Mouse (Mus musculus): Measurements from ENCODE around the gene Rpl27. TPM values are rescaled to one million over a fixed set of nuclear protein-coding genes. Genes with fewer than 3 reads are reported as not detected.
"Not testable (repeated sequence)": the region's sequence is repeated elsewhere in the genome, so short reads cannot be mapped to it uniquely, and the experiment has no call there.

Gene Rpl27
- total RNA-seq (2021) = 10 to 100 TPM; 50.0 to 52.5 TPM

DNA sequence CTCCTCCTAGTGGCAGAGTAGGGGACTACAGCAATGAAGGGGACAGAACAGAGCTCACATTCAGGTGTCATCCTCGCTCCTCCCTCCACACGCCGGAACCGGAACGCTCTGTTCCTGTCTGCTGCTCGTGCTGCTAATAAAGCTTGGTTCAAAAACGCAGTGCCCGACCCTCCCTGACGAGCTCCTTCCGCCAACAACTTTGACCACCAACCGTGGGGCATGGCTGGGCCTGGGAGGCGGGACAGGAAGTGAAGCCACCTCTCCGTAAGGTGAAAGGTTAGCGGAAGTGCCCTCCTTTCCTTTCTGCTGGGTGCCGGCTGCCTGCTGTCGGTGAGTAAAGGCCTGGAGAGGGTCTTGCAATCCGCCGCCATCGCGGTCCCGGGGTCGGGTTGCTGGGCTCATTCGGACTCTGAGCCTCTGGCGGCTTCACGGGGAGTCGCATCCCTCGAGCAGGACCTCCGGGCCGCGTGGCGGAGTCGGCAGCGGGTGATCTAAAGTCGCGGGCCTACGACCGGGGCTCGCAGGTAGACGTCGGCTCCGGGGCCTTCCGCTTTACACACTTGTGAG, at the start of gene Rpl27:
Gene Rpl27, plus strand, starts transcription at position 172 of the 567 bp plus-strand sequence.
- DNase-seq (ENCODE audit: extremely low spot score in 1 of 2, low spot score in 1 of 2) = peak; percentile 83 to 90

DNA sequence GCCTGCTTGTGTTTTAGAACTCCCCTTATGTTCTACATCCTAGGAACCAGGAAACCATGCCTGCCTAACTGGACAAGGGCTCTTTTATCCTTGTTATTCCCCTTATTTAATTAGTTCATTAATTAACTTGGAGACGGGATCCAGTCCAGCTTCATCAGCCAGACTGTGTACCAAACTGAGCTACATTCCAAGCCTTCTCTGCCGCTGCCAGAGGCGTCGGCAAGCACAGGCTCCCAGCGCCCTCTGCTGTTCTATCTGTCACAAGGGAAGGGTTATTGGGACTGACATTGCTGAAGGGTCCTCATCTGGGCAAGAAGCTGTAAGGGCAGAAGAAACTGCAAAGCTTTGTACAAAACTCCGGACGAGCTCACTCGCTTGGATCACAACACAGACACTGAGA, 47.0 kb upstream of the Rpl27 start:
- DNase-seq (ENCODE audit: extremely low spot score in 1 of 2, low spot score in 1 of 2) = peak; percentile 45 to 77

DNA sequence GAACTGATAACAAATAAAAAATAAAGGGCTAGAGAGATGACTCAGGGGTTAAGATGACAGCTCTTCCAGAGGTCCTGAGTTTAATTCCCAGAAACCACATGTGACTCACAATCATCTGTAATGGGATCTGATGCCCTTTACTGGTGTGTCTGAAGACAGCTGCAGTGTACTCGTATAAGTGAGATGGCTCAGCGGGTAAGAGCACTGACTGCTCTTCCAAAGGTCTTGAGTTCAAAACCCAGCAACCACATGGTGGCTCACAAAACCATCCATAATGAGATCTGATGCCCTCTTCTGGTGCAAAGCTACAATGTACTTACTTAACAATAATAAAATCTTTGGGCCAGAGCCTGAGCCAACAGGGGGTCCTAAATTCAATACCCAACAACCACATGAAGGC, 26.8 kb upstream of the Rpl27 start:
- no peak for DNase-seq (ENCODE audit: extremely low spot score in 1 of 2, low spot score in 1 of 2)

DNA sequence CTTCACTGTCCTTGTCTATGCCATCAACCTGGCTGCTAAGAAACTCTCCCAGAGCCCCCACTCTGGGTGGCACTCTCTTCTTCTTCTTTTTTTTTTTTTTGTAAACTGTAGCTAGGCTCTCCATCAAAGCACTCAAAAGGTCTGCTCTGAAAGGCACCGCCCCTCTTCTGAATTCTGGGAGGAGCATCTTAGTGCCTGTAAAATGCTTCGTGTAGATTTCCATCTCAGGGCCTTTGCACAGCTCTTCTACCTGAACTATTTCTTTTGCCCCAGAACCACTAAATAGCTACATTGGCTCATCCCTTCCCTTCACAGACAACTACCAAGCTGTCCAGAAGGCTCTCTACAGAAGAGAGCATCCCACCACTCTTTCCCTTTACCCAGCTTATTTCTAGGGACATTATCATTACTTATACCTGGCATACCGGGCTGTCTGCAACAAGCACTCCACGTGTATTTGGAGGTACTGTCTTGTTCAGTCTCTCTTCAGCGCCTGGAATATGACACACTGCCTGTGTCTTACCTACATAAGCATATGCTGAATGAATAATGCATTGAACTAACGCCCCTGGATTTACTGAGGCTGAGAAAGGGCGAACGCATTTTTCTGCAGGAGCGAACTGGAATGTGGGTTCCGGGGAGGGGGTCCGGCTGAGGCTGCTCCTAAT, 25.5 kb upstream of the Rpl27 start:
- DNase-seq (ENCODE audit: extremely low spot score in 1 of 2, low spot score in 1 of 2) = no peak

DNA sequence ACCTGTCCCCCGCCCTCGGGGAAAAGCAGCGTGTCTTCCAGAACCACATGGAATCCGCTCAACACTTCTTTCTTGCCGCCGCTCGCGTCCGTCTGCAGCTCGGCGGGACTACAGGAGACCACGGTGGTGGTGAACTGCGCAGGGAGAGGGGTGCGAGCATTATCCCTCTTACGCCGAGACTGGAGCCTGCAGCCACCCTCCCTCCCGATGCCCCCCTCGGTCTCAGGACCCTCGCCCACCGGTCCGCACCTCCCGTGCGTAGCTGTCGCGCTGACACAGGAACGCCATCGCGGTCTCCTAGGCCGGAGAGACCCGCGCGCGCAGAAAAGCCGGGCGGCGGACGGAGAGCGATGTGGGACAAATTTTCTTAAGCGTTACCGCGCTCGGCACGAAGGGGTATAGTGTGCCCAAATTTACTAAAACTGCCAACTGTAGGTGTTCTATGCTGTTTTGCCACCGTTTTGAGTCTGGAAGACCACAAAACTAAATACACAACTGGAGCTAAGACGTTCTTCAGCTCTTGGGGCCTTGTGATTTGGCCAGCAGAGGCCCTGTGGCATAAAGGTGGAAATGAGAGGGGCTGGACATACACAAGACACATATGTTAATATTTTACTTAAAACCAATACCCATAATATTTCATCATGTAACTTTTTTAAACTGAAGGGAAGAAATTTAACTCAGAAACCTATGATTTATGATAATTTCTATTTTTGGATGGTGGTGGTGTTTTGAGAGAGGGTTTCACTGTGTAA, 24.8 kb upstream of the Rpl27 start, which contains the start of gene Aarsd1:
Gene Aarsd1, minus strand, starts transcription at position 515 of the 755 bp plus-strand sequence.
- peak; percentile 84 to 92 for DNase-seq (ENCODE audit: extremely low spot score in 1 of 2, low spot score in 1 of 2)

DNA sequence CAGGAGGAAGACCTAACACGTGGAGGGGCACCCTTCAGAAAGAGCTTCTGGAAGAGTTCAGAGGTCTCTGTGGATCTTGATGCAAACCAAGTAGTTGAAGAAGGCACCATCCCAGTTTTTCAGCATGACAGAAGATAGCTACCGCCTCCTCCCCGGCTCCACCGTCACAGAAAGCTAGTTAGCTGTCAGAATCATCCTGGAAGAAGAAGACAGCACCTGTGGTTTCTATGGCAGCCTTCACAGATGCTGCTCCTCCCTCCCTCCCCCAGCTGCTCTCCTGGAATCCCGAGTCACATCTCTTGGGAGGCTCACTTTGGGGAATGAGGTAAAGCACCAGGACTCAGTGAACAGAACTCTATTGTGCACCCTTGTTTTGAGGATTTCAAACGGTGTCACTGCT, 23.1 kb upstream of the Rpl27 start:
- DNase-seq (ENCODE audit: extremely low spot score in 1 of 2, low spot score in 1 of 2) = no peak

DNA sequence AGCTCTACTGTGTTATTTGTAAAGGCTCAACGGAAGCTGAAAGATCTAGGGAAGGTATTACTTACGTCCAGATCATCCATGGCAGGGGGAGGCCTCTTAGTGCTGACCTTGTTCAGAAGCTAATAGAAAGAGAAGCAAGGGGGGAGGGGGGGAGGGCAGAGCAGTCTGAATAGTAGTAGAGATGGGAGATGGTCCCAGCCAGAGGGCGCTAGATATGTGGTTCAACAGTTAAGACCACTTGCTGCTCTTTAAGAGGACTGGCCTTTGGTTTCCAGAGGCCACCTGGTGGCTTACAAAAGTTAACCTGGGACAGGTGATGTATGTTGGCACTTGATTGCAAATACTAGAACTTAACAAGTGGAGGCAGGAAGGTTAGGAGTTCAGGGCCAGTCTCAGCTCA, 22.5 kb upstream of the Rpl27 start:
- no peak for DNase-seq (ENCODE audit: extremely low spot score in 1 of 2, low spot score in 1 of 2)

DNA sequence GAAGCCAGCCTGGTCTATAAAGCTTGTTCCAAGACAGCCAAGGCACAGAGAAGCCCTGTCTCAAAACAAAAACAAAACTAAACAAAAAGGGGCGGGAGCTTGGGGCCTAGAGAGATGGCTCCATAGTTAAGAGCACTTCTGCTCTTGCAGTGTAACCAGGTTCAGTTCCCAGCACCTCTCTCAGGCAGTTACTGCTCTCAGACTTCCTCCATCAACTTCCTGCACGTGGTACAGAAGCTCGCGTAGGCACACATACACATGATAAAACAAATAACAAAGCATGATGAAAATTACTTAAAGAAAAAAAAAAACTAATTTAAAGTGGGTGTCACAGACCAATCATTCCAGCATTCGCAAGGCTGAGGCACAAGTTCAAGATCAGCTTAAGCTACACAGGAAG, 21.9 kb upstream of the Rpl27 start:
- DNase-seq (ENCODE audit: extremely low spot score in 1 of 2, low spot score in 1 of 2) = no peak

DNA sequence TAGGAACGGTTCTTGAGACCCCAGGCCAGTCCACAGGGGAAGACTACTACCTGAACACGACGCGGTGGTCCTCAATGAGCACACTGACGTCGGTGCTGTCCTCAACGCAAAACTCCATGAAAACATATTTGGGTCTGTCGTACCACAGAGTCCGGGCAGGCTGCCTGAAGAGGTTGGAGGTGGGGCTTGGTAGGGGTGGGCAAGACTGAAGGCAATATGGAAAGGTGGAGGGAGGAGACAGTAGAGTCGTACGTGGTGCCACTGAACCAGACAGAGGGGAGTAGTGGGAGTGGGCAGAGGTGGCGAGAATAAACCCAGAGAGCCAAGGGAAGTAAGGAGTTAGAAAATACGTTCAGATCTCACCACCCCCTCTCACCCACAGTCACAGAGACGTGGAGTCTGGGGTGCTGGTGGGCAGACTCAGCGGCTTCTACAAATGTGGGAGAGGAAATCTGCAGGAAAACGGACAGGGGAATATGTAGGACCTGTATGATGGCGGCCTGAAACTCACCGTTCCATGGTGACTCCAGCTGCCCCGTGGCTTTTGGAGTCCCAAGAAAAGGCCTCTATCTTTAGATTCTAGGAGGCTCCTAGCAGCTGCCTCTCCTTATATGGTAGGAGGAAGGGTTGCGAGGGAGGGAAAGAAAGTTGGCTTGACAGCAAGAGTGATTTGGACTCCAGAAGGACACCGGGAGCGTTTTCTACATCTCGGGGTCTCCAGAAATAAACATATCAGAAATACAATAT, 17.8 kb upstream of the Rpl27 start, which contains the start of gene Gm27029:
Gene Gm27029, minus strand, starts transcription at position 692 of the 747 bp plus-strand sequence.
- DNase-seq (ENCODE audit: extremely low spot score in 1 of 2, low spot score in 1 of 2) = no peak

DNA sequence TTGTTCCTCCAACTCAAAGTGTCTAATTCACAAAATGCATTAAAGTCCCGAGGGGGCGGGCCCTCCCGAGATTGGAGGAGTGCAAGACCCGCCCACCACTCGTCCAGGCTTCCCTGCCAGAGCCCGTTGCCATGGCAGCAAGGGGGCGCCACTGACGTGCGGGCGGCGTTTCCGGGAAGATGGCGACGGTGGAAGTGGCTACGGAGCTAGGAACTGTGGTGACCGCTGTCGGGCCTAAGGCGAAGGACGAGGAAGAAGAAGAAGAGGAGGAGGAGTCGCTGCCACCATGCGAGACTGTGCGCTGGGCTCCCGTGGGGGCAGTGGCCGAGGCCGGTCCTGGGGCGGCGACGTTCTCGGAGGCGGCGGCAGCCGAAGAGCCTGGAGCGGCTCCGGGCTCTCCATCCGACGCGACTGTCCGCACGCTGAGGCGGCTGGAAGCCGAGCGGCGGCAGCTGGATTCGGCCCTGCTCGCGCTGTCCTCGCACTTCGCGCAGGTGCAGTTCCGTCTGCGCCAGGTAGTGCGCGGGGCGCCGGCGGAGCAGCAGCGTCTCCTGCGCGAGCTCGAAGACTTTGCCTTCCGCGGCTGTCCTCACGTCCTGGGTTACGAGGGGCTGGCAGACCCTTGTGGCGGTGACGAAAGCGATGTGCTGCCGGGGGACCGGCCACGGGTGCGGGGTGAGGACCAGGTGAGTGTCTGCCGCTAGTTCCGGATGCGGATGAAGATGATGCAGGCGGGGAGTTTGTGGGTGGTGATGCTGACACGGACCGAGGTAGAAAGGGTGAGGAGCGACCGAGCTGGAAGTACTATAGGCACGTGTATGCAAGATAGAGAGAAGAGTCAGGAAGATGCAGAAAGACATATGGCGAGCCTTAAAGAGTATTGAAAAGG, 16.9 kb upstream of the Rpl27 start, which contains the start of the genes Rundc1 and Ptges3l:
Gene Rundc1, plus strand, starts transcription at position 161 of the 889 bp plus-strand sequence.
Gene Ptges3l, minus strand, starts transcription at position 409 of the 889 bp plus-strand sequence.
- peak; percentile 98 for DNase-seq (ENCODE audit: extremely low spot score in 1 of 2, low spot score in 1 of 2)

DNA sequence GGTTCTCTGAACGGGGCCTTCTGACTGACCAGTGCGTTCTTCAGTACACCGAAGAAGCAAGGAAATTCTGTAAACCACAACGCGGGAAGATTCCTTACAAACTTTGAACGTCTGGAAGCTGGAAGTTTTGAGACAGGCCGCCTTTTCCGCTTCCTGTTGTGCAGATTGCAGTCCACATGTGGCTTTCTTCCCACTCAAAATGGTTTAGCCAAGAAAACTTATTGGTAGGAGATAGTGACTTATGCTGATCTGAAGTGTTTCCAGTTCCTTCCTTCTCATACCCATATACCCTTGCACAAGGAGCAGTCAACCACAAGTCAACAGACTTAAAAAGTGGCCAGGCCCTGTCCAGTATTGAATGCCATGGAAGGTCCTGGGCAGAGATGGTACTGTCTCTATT, 15.9 kb upstream of the Rpl27 start:
- DNase-seq (ENCODE audit: extremely low spot score in 1 of 2, low spot score in 1 of 2) = no peak

DNA sequence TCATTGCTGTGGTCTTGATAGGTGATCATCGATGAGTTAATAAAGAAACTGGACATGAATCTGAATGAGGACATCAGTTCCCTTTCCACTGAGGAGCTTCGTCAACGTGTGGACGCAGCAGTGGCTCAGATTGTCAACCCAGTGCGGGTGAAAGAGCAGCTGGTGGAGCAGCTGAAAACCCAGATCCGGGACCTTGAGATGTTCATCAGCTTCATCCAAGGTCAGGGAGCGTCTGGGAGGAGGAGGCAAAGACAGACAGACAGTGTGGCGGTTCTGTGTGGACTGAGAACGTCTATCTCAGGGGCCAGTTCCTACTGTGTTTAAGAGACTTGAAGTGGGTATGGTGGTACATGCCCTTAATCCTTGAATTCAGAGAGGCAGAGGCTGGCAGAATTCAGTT, 10.8 kb upstream of the Rpl27 start:
- DNase-seq (ENCODE audit: extremely low spot score in 1 of 2, low spot score in 1 of 2) = no peak

DNA sequence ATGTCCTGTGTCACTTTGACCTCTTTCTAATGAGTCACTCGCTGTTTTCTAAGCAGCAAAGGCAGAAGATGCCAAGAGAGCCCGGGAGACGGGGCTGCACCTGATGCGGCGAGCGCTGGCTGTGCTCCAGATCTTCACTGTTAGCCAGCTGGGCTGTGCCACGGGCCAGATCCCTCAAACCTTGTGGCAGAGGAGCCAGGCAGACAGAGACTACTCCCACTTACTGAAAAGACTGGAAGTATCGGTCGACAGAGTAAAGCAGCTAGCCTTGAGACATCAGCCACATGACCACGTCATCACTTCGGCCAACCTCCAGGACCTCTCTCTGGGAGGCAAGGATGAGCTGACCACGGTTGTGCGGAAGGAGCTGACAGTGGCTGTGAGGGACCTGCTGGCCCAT, 8.7 kb upstream of the Rpl27 start:
- no peak for DNase-seq (ENCODE audit: extremely low spot score in 1 of 2, low spot score in 1 of 2)

DNA sequence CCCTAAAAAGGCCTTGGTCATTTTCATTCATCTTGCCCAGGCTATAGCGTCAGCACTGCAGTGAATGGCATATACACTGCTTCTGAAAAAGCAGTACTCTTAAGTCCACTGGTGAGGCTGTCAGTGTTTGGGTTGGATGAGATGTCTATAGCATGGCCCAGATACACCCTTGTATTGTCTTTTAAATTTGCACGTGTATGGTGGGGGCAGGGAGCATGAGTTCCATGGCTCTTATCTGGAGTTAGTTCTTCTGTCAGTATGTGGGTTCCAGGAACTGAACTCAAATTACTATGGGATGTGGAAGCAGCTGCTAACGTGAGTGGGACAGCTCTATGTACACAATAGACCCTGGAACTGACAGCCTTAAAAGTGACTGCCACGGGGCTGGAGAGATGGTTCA, 6.3 kb upstream of the Rpl27 start:
- no peak for DNase-seq (ENCODE audit: extremely low spot score in 1 of 2, low spot score in 1 of 2)

DNA sequence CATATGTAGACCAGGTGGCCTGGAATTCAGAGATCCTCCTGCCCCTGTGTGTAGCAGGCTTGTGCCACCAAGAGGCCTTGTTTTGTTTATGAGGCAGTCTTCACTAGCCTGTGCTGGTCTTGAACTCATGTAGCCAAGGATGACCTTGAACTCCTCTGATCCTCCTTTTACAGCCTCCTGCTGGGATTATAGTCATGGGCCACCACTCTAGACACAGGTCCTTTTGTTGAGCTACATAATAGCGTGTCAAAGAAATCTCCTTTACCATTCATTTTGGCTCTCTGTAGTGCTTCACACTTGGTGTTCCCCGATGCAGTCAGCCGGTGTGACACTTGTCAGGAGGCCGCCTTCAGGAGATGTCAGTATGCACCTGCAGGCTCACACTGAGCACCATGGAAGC, 5.2 kb upstream of the Rpl27 start:
- no peak for DNase-seq (ENCODE audit: extremely low spot score in 1 of 2, low spot score in 1 of 2)

DNA sequence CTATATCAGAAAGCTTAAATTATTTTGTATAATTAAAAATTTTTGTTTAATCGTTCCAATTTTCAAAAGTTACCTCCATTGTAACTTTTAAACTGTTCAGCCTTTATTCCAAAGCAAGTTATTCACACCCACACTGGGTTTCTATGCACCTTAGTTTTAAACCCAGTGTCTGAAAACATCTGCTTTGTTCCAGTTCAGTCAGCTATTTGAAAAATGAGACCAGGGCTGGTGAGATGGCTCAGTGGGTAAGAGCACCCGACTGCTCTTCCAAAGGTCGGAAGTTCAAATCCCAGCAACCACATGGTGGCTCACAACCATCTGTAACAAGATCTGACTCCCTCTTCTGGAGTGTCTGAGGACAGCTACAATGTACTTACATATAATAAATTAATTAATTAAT, 4.1 kb upstream of the Rpl27 start:
- DNase-seq (ENCODE audit: extremely low spot score in 1 of 2, low spot score in 1 of 2) = not testable (repeated sequence)

DNA sequence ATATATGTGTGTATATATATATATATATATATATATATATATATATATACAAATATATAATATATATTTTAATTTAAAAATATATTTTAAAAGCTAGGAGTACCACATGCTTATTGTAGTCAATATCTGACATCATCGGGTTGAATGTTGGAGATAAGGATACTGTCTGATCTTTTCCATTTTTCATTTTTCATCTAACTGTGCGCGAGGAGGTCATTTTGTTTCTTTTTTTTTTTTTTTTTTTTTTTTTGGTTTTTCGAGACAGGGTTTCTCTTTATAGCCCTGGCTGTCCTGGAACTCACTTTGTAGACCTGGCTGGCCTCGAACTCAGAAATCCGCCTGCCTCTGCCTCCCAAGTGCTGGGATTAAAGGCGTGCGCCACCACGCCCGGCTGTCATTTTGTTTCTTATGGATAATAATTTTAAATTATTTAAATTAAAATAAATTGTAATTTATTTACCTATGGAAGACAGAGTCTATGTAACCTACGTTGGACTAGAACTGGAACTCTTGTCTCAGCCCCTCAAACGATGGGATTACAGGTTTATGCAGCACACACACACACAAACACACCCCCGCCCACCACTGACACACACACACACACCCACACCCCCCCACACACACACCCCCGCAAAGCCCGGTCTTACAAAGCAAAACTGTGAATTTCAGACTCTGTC, 510 bp upstream of the Rpl27 start:
- not testable (repeated sequence) for DNase-seq (ENCODE audit: extremely low spot score in 1 of 2, low spot score in 1 of 2)

DNA sequence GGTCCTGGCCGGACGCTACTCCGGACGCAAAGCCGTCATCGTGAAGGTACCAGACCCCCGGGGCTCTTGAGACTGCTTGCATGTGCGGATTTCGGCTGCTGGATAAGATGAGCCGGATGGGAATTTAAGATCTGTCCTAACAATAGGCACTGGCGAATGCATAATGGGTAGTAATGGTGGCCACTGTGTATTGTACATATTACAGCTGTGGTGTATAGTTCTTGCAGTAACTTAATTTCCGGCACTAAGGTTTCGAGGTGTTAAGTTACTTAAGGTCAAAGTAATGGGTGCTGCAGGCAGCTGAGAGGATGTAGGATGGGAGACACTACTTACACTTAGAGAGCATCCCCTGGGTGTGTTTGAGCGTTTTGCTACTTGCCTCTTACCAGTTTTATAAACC, 662 bp downstream of the Rpl27 start:
- no peak for DNase-seq (ENCODE audit: extremely low spot score in 1 of 2, low spot score in 1 of 2)

DNA sequence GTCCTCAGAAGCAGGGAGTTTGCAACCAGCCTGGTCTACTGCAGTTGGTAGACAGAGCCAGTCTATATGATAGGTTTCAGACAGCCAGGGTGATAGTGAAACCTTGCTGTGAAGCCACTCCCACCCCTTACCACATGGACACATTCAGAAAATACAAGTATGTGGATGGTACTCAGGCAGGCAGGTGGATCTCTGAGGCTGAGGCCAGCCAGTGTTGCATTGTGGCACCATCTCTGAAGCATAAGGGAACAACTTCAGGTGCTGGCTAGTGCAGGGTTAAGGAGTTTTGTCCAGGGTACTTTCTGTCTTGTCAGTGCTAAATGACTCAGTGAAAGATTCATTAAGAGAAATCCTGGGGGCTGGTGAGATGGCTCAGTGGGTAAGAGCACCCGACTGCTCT, 4.2 kb downstream of the Rpl27 start:
- no peak for DNase-seq (ENCODE audit: extremely low spot score in 1 of 2, low spot score in 1 of 2)
